ENCODE assay signal across 11 mouse cellular contexts in the genomic region with DNA sequence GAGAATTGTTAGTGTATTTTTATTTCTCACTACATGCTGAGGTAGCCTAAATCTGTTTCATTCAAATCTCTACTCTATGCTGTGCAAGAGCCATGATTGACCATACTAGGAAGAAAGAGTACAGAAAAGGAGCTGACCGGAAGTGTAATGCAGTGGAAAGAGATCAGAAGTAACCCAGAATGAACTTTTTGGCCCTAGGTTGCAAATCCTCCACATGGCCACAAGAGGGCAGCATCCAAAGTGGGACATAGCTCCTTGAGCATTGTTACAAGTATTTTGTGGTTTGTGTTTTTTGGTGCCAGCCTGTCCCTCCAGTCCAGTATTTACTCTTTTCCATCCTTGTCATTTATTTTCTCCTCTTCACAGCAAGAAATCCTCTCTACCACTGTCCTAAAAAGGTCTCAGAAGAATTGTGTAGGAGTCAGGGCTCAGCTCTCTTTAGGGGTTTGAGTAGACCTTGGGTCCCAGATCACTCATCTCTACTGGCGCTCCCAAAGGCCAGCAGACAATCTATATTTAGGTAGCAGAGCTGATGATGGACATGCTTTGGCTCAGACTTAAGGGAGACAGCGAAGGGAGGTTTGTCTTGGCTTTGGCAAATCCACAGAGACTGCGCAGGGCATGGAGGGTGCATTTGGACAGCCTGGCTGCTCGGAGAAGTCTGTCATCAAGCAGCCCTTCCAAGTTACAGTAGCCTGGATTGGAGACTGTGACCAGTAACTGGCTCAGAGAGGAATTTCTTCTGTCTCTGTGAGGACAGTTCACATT. TPM values are rescaled to one million over a fixed set of nuclear protein-coding genes. Genes with fewer than 3 reads are reported as not detected.
DNase-seq lines count a peak whose midpoint lies in the region; ATAC-seq and TF ChIP-seq lines count a peak whose summit lies in the region.
"Had no signal": no experiment of that assay in that cellular context is flagged by ENCODE, and none has a peak within 500 bp of the region (broad histone marks: within the 10 kb centered on the region; RNA-seq: fewer than 3 reads in every experiment).

A gene (plus strand): TSS at position 553 of the 768 bp plus-strand sequence.

- H3K36me3 ChIP-seq in heart, embryonic 15.5 days = no peaks in the 10 kb centered on the region
- H3K36me3 ChIP-seq: embryonic facial prominence, embryonic 12.5 days; liver, embryonic 13.5 days had no signal

- H3K4me3 ChIP-seq in gastrocnemius, adult 2 months = no peak within 1 kb of the TSS
- H3K4me3 ChIP-seq in heart, embryonic 15.5 days = no peak within 1 kb of the TSS
- H3K4me3 ChIP-seq: embryonic facial prominence, embryonic 12.5 days; liver, embryonic 13.5 days had no signal

- no peak for DNase-seq in gastrocnemius, adult 2 months
- DNase-seq in gastrocnemius, postnatal 4 days (ENCODE audit: low spot score in 2 of 2) = no peak
- DNase-seq in right cerebral cortex, adult 18-20 months = peak; percentile 9
- DNase-seq in right cerebral cortex, postnatal 25 days = no peak
- DNase-seq in adrenal gland, postnatal 10 days = peak; percentile 62
- DNase-seq in lung, postnatal 36 days = peak; percentile 24
- DNase-seq in urinary bladder, postnatal 10 days (ENCODE audit: low spot score) = no peak
- DNase-seq: liver, embryonic 13.5 days had no signal

- TF ChIP-seq CTCF in gastrocnemius, adult 2 months (IDR thresholded peaks at IDR 0.05) = peak; percentile 78

- H3K4me2 ChIP-seq in heart, embryonic 15.5 days = no peak within 1 kb of the TSS
- H3K4me2 ChIP-seq: embryonic facial prominence, embryonic 12.5 days; liver, embryonic 13.5 days had no signal

- no peak within 1 kb of the TSS for H3K27ac ChIP-seq in gastrocnemius, adult 2 months
- no peak within 1 kb of the TSS for H3K27ac ChIP-seq in heart, embryonic 15.5 days
- H3K27ac ChIP-seq: embryonic facial prominence, embryonic 12.5 days; liver, embryonic 13.5 days had no signal

- H3K4me1 ChIP-seq in heart, embryonic 15.5 days (replicated peaks) = no peaks in the 10 kb centered on the region
- H3K4me1 ChIP-seq: embryonic facial prominence, embryonic 12.5 days; liver, embryonic 13.5 days had no signal

- 54% methylated on average over 5 of the region's 5 CpGs for WGBS in heart, embryonic 15.5 days

- ATAC-seq in heart, embryonic 15.5 days (replicated peaks; ENCODE audit: insufficient number of reproducible peaks, insufficient read depth, low FRiP score, low read depth) = 0 out of 2 replicates have a peak, but pooled peaks have one; percentile 7

- intact Hi-C loops in gastrocnemius, adult 2 months (cut with DNase I) = no loop called here

- no peaks in the 10 kb centered on the region for H3K27me3 ChIP-seq in heart, embryonic 15.5 days
- H3K27me3 ChIP-seq: embryonic facial prominence, embryonic 12.5 days; liver, embryonic 13.5 days had no signal

- no peaks in the 10 kb centered on the region for H3K9me3 ChIP-seq in heart, embryonic 15.5 days (replicated peaks)
- H3K9me3 ChIP-seq: embryonic facial prominence, embryonic 12.5 days; liver, embryonic 13.5 days had no signal

- H3K9ac ChIP-seq in heart, embryonic 15.5 days = no peak within 1 kb of the TSS
- H3K9ac ChIP-seq: embryonic facial prominence, embryonic 12.5 days; liver, embryonic 13.5 days had no signal

RNA-seq across cellular contexts. Expression of the gene that starts here (rescaled TPM):
- total RNA-seq in gastrocnemius, adult 2 months (2021) = not detected
- total RNA-seq in gastrocnemius, postnatal 4 days (2021) = not detected
- total RNA-seq in adrenal gland, postnatal 10 days (2021) = not detected
- not detected in 2 replicates for polyA plus RNA-seq in heart, embryonic 15.5 days (2015; fragmentation: Nextera tagmentation; extraction: Ambion mirVana)
- polyA plus RNA-seq: embryonic facial prominence, embryonic 12.5 days; liver, embryonic 13.5 days; stomach, embryonic 14.5 days had no signal

Comparison
In these comparisons a context has a peak if more than half of its experiments do, and no peak if none do; other contexts are left out.
1. DNase-seq: peak in right cerebral cortex, adult 18-20 months (single experiment) and lung, postnatal 36 days (single experiment); none in gastrocnemius, adult 2 months (single experiment), gastrocnemius, postnatal 4 days (0 of 2), right cerebral cortex, postnatal 25 days (single experiment) and urinary bladder, postnatal 10 days (single experiment).
2. Peak in DNase-seq in adrenal gland, postnatal 10 days; RNA of the gene not detected or under 1 TPM.
3. Peak in ATAC-seq in heart, embryonic 15.5 days; RNA of the gene not detected or under 1 TPM.